ENCODE assay signal across 14 mouse cellular contexts in the genomic region with DNA sequence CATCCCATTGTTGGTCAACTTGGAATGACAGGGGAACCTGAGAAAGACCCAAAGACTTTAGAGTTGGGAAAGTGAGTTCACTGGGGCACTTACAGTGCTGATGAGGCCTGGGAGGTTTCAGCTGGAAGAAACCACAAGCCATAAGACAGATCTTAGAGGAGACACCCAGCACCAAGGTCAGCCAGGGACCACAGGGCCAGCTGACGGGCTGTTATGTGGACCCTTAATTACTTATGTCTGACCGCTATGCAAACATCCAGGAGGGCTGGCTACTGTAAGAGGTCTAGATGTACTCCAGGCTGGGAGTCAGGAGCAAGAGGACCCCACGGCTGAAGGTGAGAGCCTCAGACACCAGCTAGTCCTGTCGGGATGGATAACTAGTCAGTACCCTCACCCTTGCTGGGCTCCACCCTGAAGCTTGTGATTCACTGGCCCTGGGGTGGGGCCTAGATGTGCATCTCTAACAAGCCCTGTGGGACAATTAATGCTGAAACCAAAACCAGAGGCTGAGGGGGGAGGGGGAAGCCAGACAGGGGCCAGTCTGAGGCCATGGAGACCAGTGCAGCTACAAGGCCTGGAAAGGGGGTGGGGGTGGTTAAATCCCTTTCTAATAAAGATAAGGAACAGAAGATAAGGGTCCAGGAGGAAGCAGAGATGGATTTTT.
DNase-seq lines count a peak whose midpoint lies in the region; ATAC-seq and TF ChIP-seq lines count a peak whose summit lies in the region.
"Had no signal": no experiment of that assay in that cellular context is flagged by ENCODE, and none has a peak within 500 bp of the region (broad histone marks: within the 10 kb centered on the region; RNA-seq: fewer than 3 reads in every experiment).

No protein-coding gene starts in this region.

- ATAC-seq in kidney, embryonic 15.5 days (replicated peaks; ENCODE audit: low FRiP score): peak; percentile 56; the same call in 1 of the 2 replicates
- peak; percentile 44; the same call in 1 of the 2 replicates for ATAC-seq in embryonic facial prominence, embryonic 14.5 days (ENCODE audit: low read depth)
- ATAC-seq in megakaryocyte progenitor cell, adult 5-6 weeks (replicated peaks; ENCODE audit: poor library complexity): no peak

- H3K4me1 ChIP-seq in kidney, embryonic 15.5 days: peaks cover 15% of the 10 kb centered on the region
- peaks cover 7 to 9% of the 10 kb centered on the region in 2 experiments for H3K4me1 ChIP-seq in ES-E14 (ENCODE audit: control insufficient read depth in 2 of 2, insufficient read depth in 2 of 2, low read length in 2 of 2, poor library complexity in 1 of 2)
- peaks cover 6% of the 10 kb centered on the region; the same call in 1 of the 2 replicates for H3K4me1 ChIP-seq in embryonic facial prominence, embryonic 14.5 days (ENCODE audit: control insufficient read depth, insufficient read depth, low read length)

- no peak overlapping the region for H3K27ac ChIP-seq in kidney, embryonic 15.5 days
- 0 out of 2 replicates have a peak overlapping the region, but pooled peaks have one; percentile 41 for H3K27ac ChIP-seq in ES-E14 (ENCODE audit: insufficient read depth, low read depth, low read length, poor library complexity, severe bottlenecking)
- no peak overlapping the region for H3K27ac ChIP-seq in embryonic facial prominence, embryonic 14.5 days (replicated peaks; ENCODE audit: low read depth, low read length)
- H3K27ac ChIP-seq: embryonic facial prominence, embryonic 15.5 days; limb, embryonic 12.5 days; midbrain, embryonic 10.5 days had no signal

- WGBS in kidney, embryonic 15.5 days: 55% methylated on average over 4 of the region's 4 CpGs
- WGBS in embryonic facial prominence, embryonic 14.5 days: 60% methylated on average over 4 of the region's 4 CpGs

- in situ Hi-C loops in ES-E14 (cut with MboI; ENCODE audit: low sequenced_read_pairs in 2 of 2, unreplicated experiment in 2 of 2): no loop called here

- no peak overlapping the region for H3K9ac ChIP-seq in kidney, embryonic 15.5 days
- no peak overlapping the region for H3K9ac ChIP-seq in ES-E14 (ENCODE audit: insufficient read depth, low read depth, low read length, poor library complexity, severe bottlenecking)
- H3K9ac ChIP-seq in embryonic facial prominence, embryonic 14.5 days (ENCODE audit: low read depth, low read length): no peak overlapping the region
- H3K9ac ChIP-seq: embryonic facial prominence, embryonic 15.5 days; limb, embryonic 12.5 days had no signal

- no peak overlapping the region for H3K4me2 ChIP-seq in kidney, embryonic 15.5 days
- H3K4me2 ChIP-seq in embryonic facial prominence, embryonic 14.5 days (ENCODE audit: low read depth, low read length): no peak overlapping the region
- H3K4me2 ChIP-seq: embryonic facial prominence, embryonic 15.5 days; limb, embryonic 12.5 days had no signal

- DNase-seq in gastrocnemius, postnatal 25 days: peak; percentile 24
- DNase-seq in gastrocnemius, postnatal 10 days: no peak
- no peak for DNase-seq in kidney, adult 18-20 months
- DNase-seq in ES-E14 (ENCODE audit: low read depth, low spot score): no peak
- peak; percentile 32 for DNase-seq in embryonic facial prominence, embryonic 14.5 days (ENCODE audit: low spot score)
- DNase-seq in cerebellum, adult 9-11 months: no peak
- DNase-seq: adrenal gland, postnatal 10 days; lung, adult 2 months; right cerebral cortex, postnatal 4 days had no signal

- no peaks in the 10 kb centered on the region for H3K27me3 ChIP-seq in kidney, embryonic 15.5 days
- no peaks in the 10 kb centered on the region for H3K27me3 ChIP-seq in embryonic facial prominence, embryonic 14.5 days (replicated peaks; ENCODE audit: control insufficient read depth, insufficient read depth, low read length)
- H3K27me3 ChIP-seq: embryonic facial prominence, embryonic 15.5 days; limb, embryonic 12.5 days had no signal

- H3K4me3 ChIP-seq in kidney, embryonic 15.5 days (replicated peaks): no peak overlapping the region
- H3K4me3 ChIP-seq in ES-E14 (ENCODE audit: insufficient read depth in 1 of 2, low read depth in 1 of 2, low read length in 2 of 2, poor library complexity in 1 of 2, severe bottlenecking in 1 of 2): no peak overlapping the region
- H3K4me3 ChIP-seq in embryonic facial prominence, embryonic 14.5 days (ENCODE audit: low read depth, low read length): no peak overlapping the region
- H3K4me3 ChIP-seq: embryonic facial prominence, embryonic 15.5 days; limb, embryonic 12.5 days; midbrain, embryonic 10.5 days had no signal

- peaks cover 52% of the 10 kb centered on the region for H3K36me3 ChIP-seq in kidney, embryonic 15.5 days
- H3K36me3 ChIP-seq in ES-E14 (ENCODE audit: control insufficient read depth, insufficient read depth, low read length, poor library complexity, severe bottlenecking): peaks cover 7% of the 10 kb centered on the region; the same call in 1 of the 2 replicates
- H3K36me3 ChIP-seq in embryonic facial prominence, embryonic 14.5 days (ENCODE audit: control insufficient read depth, insufficient read depth, low read length): peaks cover 41% of the 10 kb centered on the region

- no peaks in the 10 kb centered on the region for H3K9me3 ChIP-seq in kidney, embryonic 15.5 days (replicated peaks)
- no peaks in the 10 kb centered on the region for H3K9me3 ChIP-seq in ES-E14 (ENCODE audit: control insufficient read depth, insufficient read depth, low read depth, low read length)
- H3K9me3 ChIP-seq in embryonic facial prominence, embryonic 14.5 days (ENCODE audit: control insufficient read depth, low read length): no peaks in the 10 kb centered on the region
- H3K9me3 ChIP-seq: embryonic facial prominence, embryonic 15.5 days; limb, embryonic 12.5 days; midbrain, embryonic 10.5 days had no signal

TF ChIP-seq in ES-E14, 5 proteins besides CTCF, POLR2A, EP300 and RAD21:
- TF ChIP-seq ZNF384 (IDR thresholded peaks at IDR 0.05; ENCODE audit: low read depth, low read length) (no peak), MAFK (IDR thresholded peaks at IDR 0.05; ENCODE audit: insufficient read depth, low read depth, low read length) (no peak), CHD2 (IDR thresholded peaks at IDR 0.05; ENCODE audit: low read depth, low read length) (no peak), HCFC1 (IDR thresholded peaks at IDR 0.05; ENCODE audit: borderline replicate concordance, insufficient read depth, low read length) (no peak), ZC3H11A (IDR thresholded peaks at IDR 0.05; ENCODE audit: borderline replicate concordance, low read depth, low read length) (no peak)

Comparison
In these comparisons a context has a peak if more than half of its experiments do, and no peak if none do; other contexts are left out.
1. DNase-seq: peak in gastrocnemius, postnatal 25 days (single experiment) and embryonic facial prominence, embryonic 14.5 days (single experiment); none in gastrocnemius, postnatal 10 days (single experiment), kidney, adult 18-20 months (single experiment), ES-E14 (single experiment) and cerebellum, adult 9-11 months (single experiment).